Mouse (Mus musculus) right cerebral cortex, postnatal 4 days (tissue): ENCODE data around the gene Rap1a.

Experiments used
- DNase-seq: peaks from one replicate; pipeline ENCODE4 v3.0.0-alpha.2; 2022

The Rap1a gene

DNA sequence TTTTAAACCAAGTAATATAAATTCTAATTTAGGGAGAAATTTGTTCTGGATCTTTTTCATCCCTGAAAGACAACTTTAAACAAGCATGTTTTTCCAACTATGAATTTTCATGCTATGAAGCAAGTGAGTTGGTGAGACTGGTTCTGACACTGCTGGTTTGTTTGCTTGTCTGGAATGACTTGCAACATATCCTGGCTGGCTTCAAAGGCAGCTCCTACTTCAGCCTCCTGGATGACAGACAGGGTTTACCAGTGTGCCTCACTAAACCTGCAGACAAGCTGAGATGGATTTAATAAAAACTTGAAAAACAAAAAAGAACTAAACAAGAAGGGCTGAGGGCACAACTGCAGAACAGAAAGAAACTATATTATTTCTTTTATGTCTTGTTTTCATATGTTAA is 43.0 kb downstream of the Rap1a start:
- DNase-seq = no peak

DNA sequence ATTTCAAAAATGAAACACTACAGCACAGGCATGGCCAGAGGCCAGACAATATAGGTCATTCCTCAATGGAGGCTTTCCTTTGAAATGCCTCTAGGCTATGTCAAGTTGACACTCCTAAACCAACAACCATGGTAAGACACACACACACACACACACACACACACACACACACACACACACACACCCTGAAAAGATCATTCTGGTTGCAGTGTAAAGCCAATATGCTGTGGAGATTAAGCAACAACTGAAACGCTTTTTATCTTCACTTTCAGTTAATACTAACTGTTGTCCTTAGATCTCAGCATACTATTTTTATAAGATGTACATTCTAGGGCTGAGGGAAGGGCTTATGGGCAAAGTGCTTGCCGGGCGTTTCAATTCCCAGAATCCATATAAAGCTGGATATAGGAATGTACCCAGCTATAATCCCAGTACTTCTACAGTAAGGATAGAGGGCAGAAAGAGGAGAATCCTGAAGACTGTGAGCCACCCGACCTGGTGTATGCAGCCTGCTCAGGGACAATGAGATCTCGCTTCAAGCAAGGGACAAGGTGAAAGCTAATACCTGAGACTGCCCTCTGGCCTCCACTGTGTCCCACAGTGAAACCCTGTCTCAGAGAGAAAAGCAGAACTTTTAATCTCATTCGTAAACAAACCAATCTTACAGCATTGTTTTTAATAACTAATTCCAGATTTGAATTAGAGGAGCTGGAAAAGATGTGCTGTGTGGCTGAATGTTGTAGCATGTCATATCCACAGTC is 43.6 kb downstream of the Rap1a start:
- DNase-seq = no peak

DNA sequence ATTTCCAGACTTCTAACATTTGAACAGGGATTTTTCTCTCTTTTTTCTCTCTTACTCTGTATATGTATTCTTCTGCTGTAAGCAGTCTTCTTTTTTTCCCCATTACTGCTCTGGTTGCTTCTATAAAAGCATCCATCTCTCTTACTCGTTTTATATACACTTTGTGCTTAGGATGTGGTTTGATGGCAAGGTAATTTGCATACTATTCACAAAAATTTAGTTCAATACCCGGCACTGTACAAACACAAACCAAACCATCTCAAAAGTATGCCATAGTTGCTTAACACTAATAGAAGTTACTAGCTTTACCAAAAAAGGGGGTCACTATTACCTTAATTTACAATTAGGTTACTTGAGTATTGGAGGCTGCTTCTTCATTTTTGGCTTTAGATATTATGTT is 44.6 kb downstream of the Rap1a start:
- DNase-seq = no peak

DNA sequence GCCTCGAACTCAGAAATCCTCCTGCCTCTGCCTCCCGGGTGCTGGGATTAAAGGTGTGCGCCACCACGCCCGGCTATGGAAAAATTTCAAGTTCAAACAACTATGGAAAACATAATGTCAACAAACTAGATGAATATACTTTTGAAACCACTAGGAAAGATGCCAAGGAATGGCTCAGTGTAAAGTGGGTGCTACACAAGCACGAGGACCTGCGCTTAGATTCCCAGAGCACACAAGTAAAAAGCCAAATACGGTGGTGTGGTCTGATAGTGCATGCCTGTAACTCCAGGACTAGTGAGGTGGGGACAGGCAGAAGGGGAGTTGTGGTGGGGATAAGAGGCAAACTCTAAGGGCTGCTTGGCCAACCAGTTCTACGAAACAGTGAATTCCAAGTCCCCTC is 46.0 kb downstream of the Rap1a start:
- DNase-seq = no peak

DNA sequence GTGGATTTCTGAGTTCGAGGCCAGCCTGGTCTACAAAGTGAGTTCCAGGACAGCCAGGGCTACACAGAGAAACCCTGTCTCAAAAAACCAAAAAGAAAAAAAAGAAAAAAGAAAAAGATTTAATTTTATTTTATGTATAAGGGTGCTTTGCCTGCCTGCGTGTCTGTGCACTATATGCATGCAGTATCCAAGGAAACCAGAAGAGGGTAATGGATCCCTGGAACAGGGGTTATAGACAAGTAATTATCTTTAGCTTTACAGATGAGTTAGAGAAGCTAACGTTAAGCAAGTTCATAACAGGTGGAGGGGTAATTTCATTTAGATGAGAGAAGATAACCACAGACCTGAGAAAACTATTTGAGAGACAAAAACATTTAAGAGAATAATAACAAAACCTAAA is 47.0 kb downstream of the Rap1a start:
- no peak for DNase-seq

DNA sequence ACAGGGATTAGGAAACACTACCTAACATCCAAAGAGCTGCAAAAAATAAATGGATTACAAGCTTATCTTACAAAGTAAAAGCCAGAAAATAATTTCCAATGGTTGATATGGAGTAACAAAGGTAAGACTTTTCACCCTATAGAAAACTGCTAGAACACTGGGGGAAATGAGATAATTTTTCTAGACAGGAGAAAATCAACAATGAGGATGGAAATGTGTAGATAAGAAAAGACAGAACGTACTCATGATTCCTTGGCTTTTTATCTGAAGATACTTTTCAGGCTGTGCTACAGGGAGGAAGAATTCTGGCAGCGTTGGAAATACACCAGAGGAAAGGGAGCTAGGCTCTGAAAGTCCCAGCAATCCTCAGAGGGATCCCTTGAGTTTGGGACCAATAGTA is 50.3 kb downstream of the Rap1a start:
- no peak for DNase-seq

DNA sequence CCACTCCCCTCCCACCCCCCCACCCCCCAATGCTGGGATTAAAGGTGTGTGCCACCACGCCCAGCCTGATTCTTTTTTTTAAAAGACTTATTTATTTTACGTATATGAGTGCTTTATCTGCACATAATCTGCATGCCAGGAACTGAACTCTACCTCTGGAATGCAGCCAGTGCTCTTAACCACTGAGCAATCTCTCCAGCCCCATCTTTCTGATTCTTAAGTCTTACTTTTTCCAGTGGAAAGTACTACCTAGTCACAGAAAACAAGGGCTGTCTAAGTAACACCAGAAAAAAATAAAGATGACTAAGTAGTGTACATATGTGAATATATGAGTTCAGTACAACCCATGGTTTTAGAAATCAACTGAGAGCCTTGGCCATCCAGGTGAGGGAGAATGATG is 54.6 kb downstream of the Rap1a start:
- DNase-seq = no peak

DNA sequence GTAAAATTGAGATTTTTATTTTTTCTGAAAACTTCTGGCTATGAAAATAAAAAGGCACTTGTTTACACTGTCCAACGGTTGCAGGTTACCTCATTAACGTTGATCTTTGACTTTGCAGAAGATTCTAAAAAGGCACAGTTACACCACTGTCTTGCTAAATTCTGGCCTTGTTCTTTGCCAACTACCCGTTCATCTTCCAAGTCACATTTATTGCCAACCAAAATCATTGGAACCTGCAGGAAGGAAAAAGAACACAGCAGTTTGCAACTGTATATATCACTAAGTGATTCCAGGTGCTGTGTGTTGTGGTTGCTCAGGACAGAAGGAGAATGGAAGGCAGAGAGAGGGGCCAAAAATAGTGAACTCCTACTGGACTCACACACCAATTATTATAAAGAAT is 63.5 kb downstream of the Rap1a start:
- no peak for DNase-seq

DNA sequence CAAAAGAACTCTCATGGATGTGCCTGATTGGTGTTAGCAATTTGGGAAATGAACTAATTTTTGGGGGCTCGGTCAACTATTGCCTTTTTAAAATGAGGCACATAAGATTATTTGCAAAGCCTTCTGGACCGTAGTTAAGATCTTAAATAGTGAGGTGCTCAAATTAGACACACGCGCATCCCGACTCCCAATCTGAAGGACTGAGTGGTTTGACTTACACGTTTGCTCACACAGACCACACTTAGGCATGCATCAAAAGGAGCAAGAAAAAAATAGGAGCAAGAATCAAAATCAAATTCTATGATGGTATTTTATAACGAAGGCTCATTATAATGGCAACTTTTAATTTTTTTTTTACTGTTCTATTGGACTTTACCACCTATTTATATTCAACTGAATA is 64.1 kb downstream of the Rap1a start:
- no peak for DNase-seq

DNA sequence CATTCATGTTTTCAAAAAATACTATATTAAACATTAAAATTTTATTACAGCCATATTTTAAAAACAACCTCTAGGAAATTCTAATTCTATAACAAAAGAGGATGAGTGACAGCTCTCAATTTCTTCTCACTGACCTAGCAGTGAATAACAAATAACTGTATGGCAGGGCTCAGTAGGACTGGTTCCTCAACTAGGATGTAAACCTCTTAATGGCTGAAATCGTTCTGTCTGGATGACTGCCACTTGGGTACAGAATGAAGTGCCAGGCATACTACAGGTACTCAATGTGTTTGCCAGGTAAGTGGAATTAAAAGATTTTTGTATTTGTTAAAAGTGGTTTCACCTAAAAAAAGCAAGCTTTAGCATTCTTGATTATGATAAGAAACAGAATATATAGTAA is 65.0 kb downstream of the Rap1a start:
- DNase-seq = no peak

DNA sequence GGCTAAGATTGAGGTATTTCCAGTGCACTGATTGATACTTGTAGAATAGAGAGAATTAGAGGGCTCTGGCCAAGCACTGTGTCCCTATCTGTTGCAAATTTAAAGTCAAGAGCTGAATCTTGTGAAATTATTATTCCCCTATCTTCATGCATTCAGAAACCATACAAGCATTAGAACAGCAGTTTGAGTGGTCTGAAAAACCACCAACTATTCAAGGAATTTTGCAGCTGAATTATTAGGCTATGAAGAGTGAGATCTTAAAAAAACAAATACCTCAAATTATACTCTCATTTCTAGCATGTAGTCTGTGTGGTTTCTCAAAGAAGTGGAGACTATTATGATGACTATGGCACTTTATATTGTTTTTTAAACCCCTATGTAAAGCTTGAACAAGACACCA is 65.9 kb downstream of the Rap1a start:
- DNase-seq = no peak

DNA sequence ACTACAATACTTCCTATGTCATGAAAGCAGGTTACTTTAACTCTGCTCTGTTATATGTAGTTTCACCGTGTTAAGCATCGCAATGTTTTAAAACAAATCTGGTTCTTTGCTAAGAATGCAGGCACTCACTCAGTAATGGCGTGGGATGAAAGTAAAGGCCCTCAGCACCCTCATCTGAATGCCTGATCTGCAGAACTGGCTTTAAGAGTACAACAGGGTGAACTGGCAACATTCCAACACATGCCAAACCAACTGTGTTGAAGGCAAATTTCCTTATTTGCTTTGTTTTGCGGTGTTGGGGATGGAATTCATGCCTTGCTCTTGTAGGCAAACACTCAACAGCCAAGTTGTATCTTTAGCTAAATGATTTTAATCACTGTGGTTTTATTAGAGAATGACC is 67.6 kb downstream of the Rap1a start:
- DNase-seq = no peak

DNA sequence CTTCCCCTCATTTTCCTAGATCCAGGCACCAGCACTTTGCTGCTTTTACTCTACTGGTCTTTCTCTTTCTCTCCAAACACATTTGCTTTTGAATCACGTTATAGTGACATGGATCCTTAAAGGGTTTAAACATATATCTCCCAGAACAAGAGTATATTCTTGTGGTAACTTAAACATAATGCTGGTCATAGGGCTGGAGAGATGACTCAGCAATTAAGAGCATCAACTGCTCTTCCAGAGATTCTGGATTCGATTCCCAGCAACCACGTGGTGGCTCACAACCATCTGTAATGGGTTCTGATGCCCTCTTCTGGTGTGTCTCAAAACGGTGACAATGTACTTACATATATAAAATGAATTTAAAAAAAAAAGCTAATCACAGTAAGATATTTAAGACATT is 68.8 kb downstream of the Rap1a start:
- DNase-seq = no peak

DNA sequence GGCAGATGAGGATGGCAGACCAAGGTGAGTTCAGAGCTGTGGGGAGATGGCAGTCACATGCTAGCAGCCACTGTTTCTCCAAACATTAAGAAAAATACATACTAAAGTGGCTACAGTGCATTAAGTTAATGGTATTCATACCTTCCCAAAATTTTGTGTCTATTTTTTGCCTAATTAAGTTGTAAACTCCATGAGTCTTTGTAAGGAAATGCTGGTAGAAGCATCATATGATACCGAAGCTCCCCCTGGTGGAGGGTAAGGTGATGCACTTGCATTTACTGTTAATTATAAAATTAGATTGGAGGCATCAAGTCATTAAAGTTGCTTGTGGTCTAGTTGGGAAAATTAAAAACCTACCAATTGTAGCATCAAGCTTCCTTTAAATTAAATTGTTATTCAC is 75.1 kb downstream of the Rap1a start:
- peak; percentile 66 for DNase-seq

DNA sequence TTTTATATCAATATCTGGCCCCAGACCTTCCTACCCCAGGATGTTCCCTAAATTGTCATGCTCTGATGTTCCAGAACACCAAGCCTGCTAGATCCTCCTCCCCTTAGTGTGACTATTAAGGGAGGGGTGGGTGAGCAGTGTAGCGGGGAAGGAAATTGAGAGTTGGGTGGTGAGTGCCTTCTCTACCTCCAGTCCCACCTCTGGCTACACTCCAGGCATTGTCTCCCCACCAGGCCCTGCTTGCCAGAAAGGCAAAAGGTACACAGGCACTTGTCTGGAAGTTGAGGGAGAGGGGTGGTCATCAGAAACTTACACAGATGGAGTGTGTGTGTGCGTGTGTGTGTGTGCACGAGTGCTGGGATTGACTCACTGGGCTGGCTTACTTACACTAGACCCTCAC is 78.6 kb downstream of the Rap1a start:
- no peak for DNase-seq

DNA sequence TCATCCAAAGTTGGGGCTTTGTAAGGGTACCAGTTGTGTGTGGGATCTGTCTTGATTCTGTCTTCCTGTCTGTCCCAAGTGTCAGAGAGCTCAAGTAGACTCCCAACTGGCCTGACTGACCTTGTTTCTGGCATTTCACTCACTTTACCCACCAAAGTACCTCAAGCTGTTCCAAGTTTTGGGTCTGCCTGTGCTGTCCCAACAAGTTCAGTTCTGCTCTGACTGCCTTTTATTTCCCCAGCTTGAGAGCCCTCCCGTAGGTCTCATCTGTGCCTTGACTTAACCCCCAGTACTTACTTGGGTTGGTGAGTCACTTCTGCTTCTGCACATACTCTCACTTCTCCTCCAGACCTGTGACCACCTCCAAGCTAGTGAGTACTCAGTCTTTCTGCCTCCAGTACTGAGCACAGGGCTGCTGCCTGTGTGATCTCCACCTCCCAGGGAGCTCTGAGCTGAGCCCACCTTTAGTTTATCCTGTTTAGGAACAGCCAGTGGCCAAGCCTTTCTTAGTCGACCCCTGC is 79.4 kb downstream of the Rap1a start:
- DNase-seq = no peak

DNA sequence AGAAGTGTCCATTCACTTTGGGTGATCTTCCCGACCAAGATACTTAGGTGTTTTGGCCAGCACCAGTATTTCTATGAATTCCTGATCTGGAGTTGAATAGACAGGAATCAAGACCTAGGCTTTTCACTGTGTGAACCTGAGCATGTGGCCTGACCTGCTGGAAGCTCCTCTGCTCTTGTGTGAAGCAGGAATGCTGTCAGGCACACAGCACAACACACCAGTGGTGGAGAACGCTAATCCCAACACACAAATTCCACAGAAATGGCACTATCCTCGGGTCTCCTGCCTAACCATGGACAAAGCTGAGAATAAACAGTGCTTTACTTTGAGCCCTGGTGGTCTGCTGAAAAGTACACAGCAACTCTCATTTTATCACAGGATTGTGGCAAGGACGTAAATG is 80.6 kb downstream of the Rap1a start:
- no peak for DNase-seq

DNA sequence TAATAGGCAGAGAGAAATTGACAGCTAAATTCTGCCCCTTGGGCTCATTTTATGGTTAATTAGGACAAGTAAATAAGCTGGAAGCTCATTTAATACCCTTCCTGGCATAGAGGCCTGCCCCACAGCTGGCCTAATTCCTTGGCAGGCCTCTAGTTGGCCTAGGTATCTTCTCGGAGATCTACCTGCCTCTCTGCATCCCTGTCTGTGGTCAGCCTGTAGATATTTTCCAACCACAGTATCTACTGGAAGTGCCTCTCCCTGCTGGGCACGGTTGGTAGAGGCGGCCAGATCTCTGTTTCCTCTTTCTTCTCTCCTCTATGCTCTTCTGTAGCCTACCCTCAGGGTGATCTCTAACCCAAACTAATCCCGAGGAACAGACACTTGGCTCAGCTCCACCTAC is 81.2 kb downstream of the Rap1a start:
- no peak for DNase-seq

DNA sequence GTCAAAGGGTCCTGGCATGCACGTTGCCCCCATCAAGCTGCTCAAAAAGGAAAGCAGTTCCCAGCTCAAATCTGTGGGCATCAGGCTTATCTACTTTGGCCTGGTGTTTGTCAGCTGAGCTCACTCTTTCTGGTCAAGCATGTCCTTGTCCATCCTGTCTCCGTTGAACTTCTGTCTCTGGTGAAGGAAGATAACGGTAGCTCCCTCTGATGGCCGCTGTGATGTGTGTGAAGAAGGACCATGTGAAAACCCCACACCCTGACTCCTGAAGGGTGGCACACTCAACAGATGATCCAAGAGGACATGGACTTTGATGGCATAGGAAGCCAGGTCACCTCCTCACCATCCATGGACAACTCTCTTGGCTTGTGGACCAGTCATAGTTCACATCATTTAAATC is 82.4 kb downstream of the Rap1a start:
- DNase-seq = no peak

DNA sequence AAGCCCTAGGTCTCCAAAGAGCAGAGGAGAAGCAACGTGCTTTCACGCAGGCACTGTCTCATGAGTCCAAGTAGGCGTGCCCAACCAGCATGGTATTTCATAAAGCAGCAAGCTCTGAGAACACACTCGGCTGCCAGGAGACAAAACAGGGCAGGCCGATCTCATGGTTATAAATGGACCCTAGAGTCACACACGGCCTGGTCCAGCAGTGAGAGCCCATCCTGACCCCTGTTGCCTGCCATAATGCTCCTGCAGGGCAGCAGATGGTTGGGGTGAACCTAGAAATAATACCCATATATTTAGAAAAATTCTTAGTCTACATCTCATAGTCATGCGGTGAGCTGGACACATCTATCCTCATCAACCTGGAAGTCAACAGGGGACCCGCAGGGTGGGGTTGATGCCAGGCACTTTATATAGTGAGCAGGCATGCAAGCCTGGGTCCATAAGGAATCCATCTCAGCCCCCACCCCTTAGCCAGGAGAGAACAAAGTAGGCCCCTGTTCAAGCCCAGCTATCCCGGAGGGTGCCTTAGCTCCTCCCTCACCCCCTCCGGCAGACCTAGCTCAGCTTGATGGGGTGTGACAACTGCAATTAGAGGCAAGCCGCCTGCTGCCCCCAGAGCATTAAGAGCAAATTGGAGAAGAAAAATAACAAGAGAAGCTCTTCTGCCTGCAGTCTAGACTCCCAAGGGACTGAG is 83.1 kb downstream of the Rap1a start:
- DNase-seq = no peak

DNA sequence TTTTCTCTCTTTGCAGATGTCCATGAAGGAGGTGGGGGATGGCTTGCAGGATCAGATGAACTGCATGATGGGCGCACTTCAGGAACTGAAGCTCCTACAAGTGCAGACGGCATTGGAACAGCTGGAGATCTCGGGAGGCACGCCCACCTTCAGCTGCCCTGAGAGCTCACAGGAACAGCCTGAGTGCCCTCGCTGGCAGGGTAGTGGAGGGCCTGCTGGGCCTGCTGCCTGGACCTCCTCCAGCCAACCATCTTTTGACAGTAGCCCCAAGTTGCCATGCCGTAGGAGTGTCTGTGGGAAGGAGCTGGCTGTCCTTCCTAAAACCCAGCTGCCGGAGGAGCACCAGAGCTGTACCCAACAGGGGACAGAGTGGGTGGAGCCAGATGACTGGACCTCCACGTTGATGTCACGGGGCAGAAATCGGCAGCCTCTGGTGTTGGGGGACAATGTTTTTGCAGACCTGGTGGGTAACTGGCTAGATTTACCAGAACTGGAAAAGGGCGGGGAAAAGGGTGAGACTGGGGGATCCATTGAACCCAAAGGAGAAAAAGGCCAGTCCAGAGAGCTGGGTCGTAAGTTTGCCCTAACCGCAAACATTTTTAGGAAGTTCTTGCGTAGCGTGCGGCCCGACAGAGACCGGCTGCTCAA is 84.7 kb downstream of the Rap1a start:
- no peak for DNase-seq

DNA sequence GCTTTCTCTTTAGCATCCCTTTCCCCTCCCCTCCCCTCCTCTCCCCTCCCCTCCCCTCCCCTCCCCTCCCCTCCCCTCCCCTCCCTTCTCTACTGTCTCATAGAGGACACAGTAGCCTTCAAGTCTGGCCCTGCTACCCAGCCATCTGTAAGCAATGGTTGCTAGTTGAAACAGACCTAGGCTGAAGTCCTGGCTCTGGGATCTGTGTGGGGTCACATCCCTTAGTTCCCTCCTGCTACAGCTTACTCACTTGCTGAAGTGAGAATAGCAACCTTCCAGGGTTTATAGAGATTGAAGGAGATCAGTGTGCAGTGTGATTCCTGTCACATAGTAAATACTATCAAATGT is 86.3 kb downstream of the Rap1a start:
- no peak for DNase-seq

DNA sequence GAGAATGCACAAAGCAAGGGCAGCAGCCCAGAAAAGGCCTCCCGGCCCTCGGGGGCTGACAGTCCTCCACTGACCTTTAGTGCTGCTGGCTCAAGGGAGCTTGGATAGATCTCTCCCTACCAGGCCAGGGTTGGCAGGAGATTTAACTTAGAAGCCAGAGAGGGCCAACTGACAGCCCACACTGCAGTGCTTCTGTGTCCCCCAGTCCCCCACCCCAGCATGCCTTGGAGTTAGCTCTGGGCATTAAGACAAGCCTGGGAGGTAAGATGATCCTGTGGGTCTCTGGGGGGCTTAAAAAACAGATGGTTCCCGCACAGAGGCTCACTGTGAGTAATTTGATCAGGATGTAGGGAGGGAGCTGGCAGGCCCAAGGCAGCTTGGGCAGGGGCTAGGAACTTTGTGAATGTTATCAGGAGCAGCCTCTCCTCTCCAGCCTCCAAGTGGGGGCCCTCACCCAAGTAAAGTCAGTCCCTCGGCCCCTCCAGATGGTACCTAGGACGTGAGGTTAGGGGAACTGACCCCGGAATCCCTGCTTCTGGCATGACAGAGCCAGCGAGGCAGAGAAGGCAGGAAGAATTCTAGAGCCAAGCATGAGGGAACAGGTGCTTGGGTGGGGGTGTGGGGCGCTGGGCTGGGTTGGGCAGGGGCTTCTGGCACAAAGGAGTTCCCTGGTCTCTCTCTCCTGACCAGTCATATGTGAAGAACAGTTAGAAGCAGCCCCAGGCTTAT is 86.9 kb downstream of the Rap1a start:
- no peak for DNase-seq

DNA sequence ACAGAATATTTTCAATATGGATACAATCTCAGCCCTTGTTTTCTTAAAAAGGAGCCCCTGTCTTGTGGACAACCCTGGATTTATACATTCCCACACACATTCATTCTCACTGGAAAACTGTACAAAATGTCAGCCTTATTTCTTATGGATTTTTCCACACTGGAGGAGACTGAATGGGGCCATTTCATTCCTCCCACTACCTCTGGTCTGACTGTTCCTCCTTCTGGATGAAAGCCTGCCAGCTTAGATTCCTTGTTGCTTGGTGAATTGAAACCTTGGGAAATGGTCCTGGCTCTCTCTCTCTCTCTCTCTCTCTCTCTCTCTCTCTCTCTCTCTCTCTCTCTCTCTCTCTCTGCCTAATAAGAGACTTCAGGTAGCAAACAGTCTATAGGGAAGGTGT is 88.3 kb downstream of the Rap1a start:
- DNase-seq = no peak
